Mouse (Mus musculus): Measurements from ENCODE around the gene Wnt16.

GRCm38 (mm10) chr6:22243321-22243720 lies 44.7 kb upstream of the Wnt16 start:
- TF ChIP-seq CTCF (IDR thresholded peaks at IDR 0.05; ENCODE audit: low read depth, low read length), result no peak
- TF ChIP-seq POLR2A (IDR thresholded peaks at IDR 0.05; ENCODE audit: extremely low read depth, insufficient read depth, low read length), result no peak

All from liver, adult 2 months (tissue).